Mouse (Mus musculus) embryonic fibroblast, embryonic 13.5 days (primary cell): ENCODE data around the gene Commd1.

Source experiments
- CTCF ChIP-seq: IDR thresholded peaks from 2 replicates; pipeline ENCODE4 v1.5.1; 2011; ENCODE audit warnings: mild to moderate bottlenecking, control low read depth, low read length, moderate library complexity, borderline replicate concordance; ENCODE audit not compliant: insufficient read depth
- POLR2A ChIP-seq: IDR thresholded peaks from 2 replicates; pipeline ENCODE4 v1.6.1; 2011; ENCODE audit warnings: low read depth, mild to moderate bottlenecking, control low read depth, low read length, moderate library complexity

- no peak for TF ChIP-seq POLR2A
- no peak for TF ChIP-seq CTCF
Observed at GRCm38 (mm10) chr11:23008824-23009200, 26.6 kb upstream of the Commd1 start.
